Mouse (Mus musculus) brain, adult 10 weeks (tissue): ENCODE measurements around the gene Hist1h2ap. TPM values are rescaled to one million over a fixed set of nuclear protein-coding genes. Genes with fewer than 3 reads are reported as not detected.

Experiments used
- polyA plus RNA-seq: library from polyadenylated mRNA; stranded (reverse); fragments of 350-450 nt; fragmentation: Illumina TruSeq; extraction: RNeasy Lipid Tissue Mini Kit (QIAGEN cat#74804); gene quantifications from one replicate; pipeline ENCODE4 v1.2.3, GENCODE M21; 2015; ENCODE audit warnings: low read depth, low replicate concordance

Hist1h2ap gene
- not detected for polyA plus RNA-seq

GRCm38 (mm10) chr13:21833461-21833860 lies at the start of gene Hist1h2ap, which contains the start of gene Hist1h2br:
TSS of gene Hist1h2ap (minus strand) at chr13:21833507.
TSS of gene Hist1h2br (plus strand) at chr13:21833743.

GRCm38 (mm10) chr13:21831418-21832394 lies 1.6 kb downstream of the Hist1h2ap start, which contains the start of gene Hist1h4n:
TSS of gene Hist1h4n (minus strand) at chr13:21832196.

GRCm38 (mm10) chr13:21811539-21811938 lies 21.8 kb downstream of the Hist1h2ap start, which contains the start of gene Hist1h4m:
TSS of gene Hist1h4m (plus strand) at chr13:21811746.

GRCm38 (mm10) chr13:21810073-21810472 lies 23.2 kb downstream of the Hist1h2ap start, which contains the start of the genes Hist1h2bq and Hist1h2ao:
TSS of gene Hist1h2bq (minus strand) at chr13:21810197.
TSS of gene Hist1h2ao (plus strand) at chr13:21810465.

GRCm38 (mm10) chr13:21786899-21787629 lies 46.2 kb downstream of the Hist1h2ap start, which contains the start of the genes Hist1h2an and Hist1h2bp:
TSS of gene Hist1h2an (minus strand) at chr13:21787218.
TSS of gene Hist1h2bp (plus strand) at chr13:21787461.

GRCm38 (mm10) chr13:21783255-21783617 lies 50.1 kb downstream of the Hist1h2ap start, which contains the start of gene Hist1h3i:
TSS of gene Hist1h3i (minus strand) at chr13:21783370.

Other genes starting within 250 kb of the Hist1h2ap start
- gene Olfr1362, start 219.5 kb downstream of the Hist1h2ap start, polyA plus RNA-seq, result not detected
- not detected for gene Olfr11, start 191.0 kb downstream of the Hist1h2ap start, polyA plus RNA-seq
- gene Olfr1361, start 170.1 kb downstream of the Hist1h2ap start, polyA plus RNA-seq, result not detected
- not detected for gene Olfr1360, start 156.1 kb downstream of the Hist1h2ap start, polyA plus RNA-seq
- not detected for gene Olfr1359, start 135.4 kb downstream of the Hist1h2ap start, polyA plus RNA-seq
- gene Hist1h2bl, start 117.4 kb downstream of the Hist1h2ap start, polyA plus RNA-seq, result not detected
- not detected for gene Hist1h2ai, start 117.1 kb downstream of the Hist1h2ap start, polyA plus RNA-seq
- gene Hist1h3h, start 115.8 kb downstream of the Hist1h2ap start, polyA plus RNA-seq, result not detected
- gene Hist1h2bm, start 111.5 kb downstream of the Hist1h2ap start, polyA plus RNA-seq, result not detected
- 1.7 TPM for gene Hist1h4j, start 98.4 kb downstream of the Hist1h2ap start, polyA plus RNA-seq
- gene Hist1h4k, start 83.0 kb downstream of the Hist1h2ap start, polyA plus RNA-seq, result 4.7 TPM
- gene Hist1h2ak, start 79.7 kb downstream of the Hist1h2ap start, polyA plus RNA-seq, result not detected
- not detected for gene Hist1h2bn, start 79.4 kb downstream of the Hist1h2ap start, polyA plus RNA-seq
- not detected for gene Hist1h1b, start 52.9 kb downstream of the Hist1h2ap start, polyA plus RNA-seq
- gene Hist1h3i, start 50.1 kb downstream of the Hist1h2ap start, polyA plus RNA-seq, result not detected
- gene Hist1h2an, start 46.3 kb downstream of the Hist1h2ap start, polyA plus RNA-seq, result not detected
- not detected for gene Hist1h2bp, start 46.0 kb downstream of the Hist1h2ap start, polyA plus RNA-seq
- not detected for gene Hist1h2bq, start 23.3 kb downstream of the Hist1h2ap start, polyA plus RNA-seq
- not detected for gene Hist1h2ao, start 23.0 kb downstream of the Hist1h2ap start, polyA plus RNA-seq
- gene Hist1h4m, start 21.8 kb downstream of the Hist1h2ap start, polyA plus RNA-seq, result 3.7 TPM
- not detected for gene Hist1h4n, start 1.3 kb downstream of the Hist1h2ap start, polyA plus RNA-seq
- 0.58 TPM for gene Hist1h2br, start 236 bp upstream of the Hist1h2ap start, polyA plus RNA-seq
- 5.2 TPM for gene Zfp184, start 111.6 kb upstream of the Hist1h2ap start, polyA plus RNA-seq
- gene Pom121l2, start 147.7 kb upstream of the Hist1h2ap start, polyA plus RNA-seq, result not detected
- 1.8 TPM for gene Prss16, start 176.2 kb upstream of the Hist1h2ap start, polyA plus RNA-seq
- gene Hist1h2ah, start 202.1 kb upstream of the Hist1h2ap start, polyA plus RNA-seq, result not detected
- gene Hist1h2bk, start 202.4 kb upstream of the Hist1h2ap start, polyA plus RNA-seq, result not detected
- 6.2 TPM for gene Hist1h4i, start 207.9 kb upstream of the Hist1h2ap start, polyA plus RNA-seq
- gene Hist1h2ag, start 209.4 kb upstream of the Hist1h2ap start, polyA plus RNA-seq, result not detected
- gene Hist1h2bj, start 209.7 kb upstream of the Hist1h2ap start, polyA plus RNA-seq, result not detected